Mouse (Mus musculus) limb, embryonic 14.5 days (tissue): Measurements from ENCODE around the gene Ptprt. TPM values are rescaled to one million over a fixed set of nuclear protein-coding genes. Genes with fewer than 3 reads are reported as not detected.
A peak's percentile ranks its signal among the peaks of the same experiment; 100 is the strongest.

Experiments used
- ATAC-seq: fragments of 200-750 bp; cut with Nextera tagmentation; 2 replicates; pipeline ENCODE4 v1.8.0; 2017; ENCODE audit warnings: low read depth, moderate number of reproducible peaks, moderate TSS enrichment; ENCODE audit not compliant: low FRiP score
- DNase-seq: peaks from one replicate; pipeline ENCODE4 v3.0.0-alpha.2; 2015; ENCODE audit warnings: low spot score
- H3K27ac ChIP-seq: fragments of 300-500 bp; sonication (generic); replicated peaks from 2 replicates; pipeline ENCODE4 v1.5.1; 2014; ENCODE audit warnings: low read depth, mild to moderate bottlenecking, low read length, moderate library complexity, mixed read lengths
- H3K27me3 ChIP-seq: fragments of 300-500 bp; sonication (generic); 2 replicates; pipeline ENCODE4 v1.6.1; 2014; ENCODE audit warnings: low read length, mixed read lengths; ENCODE audit not compliant: control insufficient read depth, insufficient read depth
- H3K36me3 ChIP-seq: fragments of 300-500 bp; sonication (generic); 2 replicates; pipeline ENCODE4 v1.6.1; 2014; ENCODE audit warnings: mild to moderate bottlenecking, low read length, moderate library complexity, mixed read lengths; ENCODE audit not compliant: control insufficient read depth, insufficient read depth
- H3K4me1 ChIP-seq: fragments of 300-500 bp; sonication (generic); 2 replicates; pipeline ENCODE4 v1.6.1; 2014; ENCODE audit warnings: antibody characterized with exemption, low read length, mixed read lengths; ENCODE audit not compliant: control insufficient read depth, insufficient read depth
- H3K4me2 ChIP-seq: fragments of 300-500 bp; sonication (generic); replicated peaks from 2 replicates; pipeline ENCODE4 v1.6.1; 2014; ENCODE audit warnings: low read depth, mild to moderate bottlenecking, low read length, moderate library complexity; ENCODE audit not compliant: severe bottlenecking
- H3K4me3 ChIP-seq: fragments of 300-500 bp; sonication (generic); replicated peaks from 2 replicates; pipeline ENCODE4 v1.5.1; 2014; ENCODE audit warnings: low read length
- H3K9ac ChIP-seq: fragments of 300-500 bp; sonication (generic); 2 replicates; pipeline ENCODE4 v1.6.1; 2014; ENCODE audit warnings: mild to moderate bottlenecking, low read depth, low read length, moderate library complexity; ENCODE audit not compliant: severe bottlenecking
- H3K9me3 ChIP-seq: fragments of 300-500 bp; sonication (generic); 2 replicates; pipeline ENCODE4 v1.6.1; 2016; ENCODE audit warnings: low read length; ENCODE audit not compliant: control insufficient read depth
- POLR2A ChIP-seq: fragments of 200-500 bp; IDR thresholded peaks from 2 replicates; pipeline ENCODE4 v1.8.0; 2012; ENCODE audit warnings: inconsistent platforms, mild to moderate bottlenecking, moderate library complexity, borderline replicate concordance; ENCODE audit not compliant: insufficient read depth, insufficient read length; ENCODE audit errors: extremely low read depth
- WGBS: fragments of 180-500 bp; shearing (Covaris S2); extraction: QIAGEN DNeasy Blood & Tissue Kit; methylation state at CpG from one replicate; pipeline ENCODE4 v1.1.7; 2014; 5-methylcytosine and 5-hydroxymethylcytosine counted together
- polyA plus RNA-seq, 2 experiments: library from polyadenylated mRNA; depleted of rRNA in 1 of 2; stranded (reverse) in 1 of 2; unstranded in 1 of 2; fragments of >200 nt; fragmentation: Nextera tagmentation in 1 of 2; extraction: Ambion mirVana in 1 of 2; gene quantifications; 2 replicates each; pipeline versions ENCODE4 v1.2.1 to v1.2.3; 2012 to 2014

Ptprt gene
- polyA plus RNA-seq, 2 experiments, result 2.2 to 3.1 TPM

DNA sequence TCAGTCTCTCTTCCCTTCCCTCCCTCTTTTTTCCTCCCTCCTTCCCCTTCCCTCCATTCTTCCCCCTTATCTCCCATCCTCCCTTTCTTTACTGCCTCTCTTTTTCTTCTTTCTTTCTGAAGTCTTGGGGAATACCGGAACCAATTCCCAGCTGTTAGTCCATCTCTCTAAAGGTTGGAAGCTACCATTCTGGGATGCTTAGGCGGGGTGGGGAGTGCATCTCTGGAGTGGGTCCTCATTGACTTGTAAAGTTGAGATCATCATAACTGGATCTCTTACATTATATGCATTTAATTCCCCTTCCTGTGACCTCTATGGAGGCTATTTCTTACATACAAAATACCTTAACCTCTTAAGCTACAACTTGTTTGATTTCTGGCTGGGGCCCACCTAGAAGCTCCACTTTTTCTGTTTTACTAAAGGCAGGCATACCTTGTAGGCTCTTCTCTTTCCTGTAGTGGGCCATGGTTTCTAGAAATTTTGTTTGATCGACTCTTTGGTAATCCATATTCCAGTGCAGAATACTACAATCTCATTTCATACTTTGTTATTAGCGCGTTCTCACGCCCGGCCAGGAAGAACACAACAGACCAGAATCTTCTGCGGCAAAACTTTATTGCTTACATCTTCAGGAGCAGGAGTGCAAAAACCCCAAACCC is 1149.7 kb downstream of the Ptprt start:
- ATAC-seq, result no peak

DNA sequence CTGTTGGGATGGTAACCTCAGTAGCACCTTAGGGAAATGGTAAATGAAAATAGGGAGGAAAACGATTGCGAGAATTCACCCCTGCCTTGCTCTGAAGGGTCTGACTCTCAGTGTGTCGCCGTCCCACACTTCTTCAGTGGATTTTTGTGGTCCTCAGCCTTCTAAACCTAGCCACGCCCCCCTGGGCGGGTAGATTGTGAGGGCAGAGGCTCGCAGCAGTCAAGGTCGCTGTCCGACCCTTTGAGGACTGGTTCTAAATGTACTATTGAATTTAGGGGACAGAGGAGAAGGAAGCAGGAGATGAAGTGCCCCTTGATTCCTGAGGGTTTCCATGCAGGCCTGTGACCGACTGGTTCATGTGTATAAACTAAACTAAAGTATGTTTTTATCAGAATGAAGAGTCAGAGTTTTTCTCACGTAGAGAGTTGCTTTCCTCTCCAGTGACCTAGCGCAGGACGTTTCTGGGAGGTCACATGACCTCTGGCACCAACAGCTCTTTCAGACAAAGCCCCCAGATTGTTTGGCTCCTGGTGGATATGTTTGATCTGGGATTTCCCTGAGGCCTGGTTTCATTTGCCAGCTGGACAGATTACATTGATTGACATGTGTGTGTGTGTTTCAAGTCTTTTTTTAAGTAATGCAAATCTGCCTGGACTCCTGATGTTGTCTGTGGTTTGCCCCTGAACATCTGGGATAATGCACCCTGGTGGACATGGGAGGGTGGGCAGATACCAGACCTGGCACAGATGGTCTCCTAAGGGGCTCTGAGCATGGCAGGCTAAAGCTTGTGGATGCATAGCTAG is 1161.6 kb downstream of the Ptprt start:
- no peak overlapping the region for H3K27ac ChIP-seq
- no peaks in the 10 kb centered on the region; the same call in 1 of the 2 replicates for H3K4me1 ChIP-seq
- no peak for TF ChIP-seq POLR2A
- no peaks in the 10 kb centered on the region for H3K36me3 ChIP-seq
- peak overlapping the region; percentile 26 for H3K4me3 ChIP-seq
- DNase-seq, result no peak
- ATAC-seq, result peak; percentile 50; the same call in 1 of the 2 replicates
- 16% methylated on average over 13 of the region's 13 CpGs for WGBS
- peak overlapping the region; percentile 36; the same call in 1 of the 2 replicates for H3K9ac ChIP-seq
- H3K4me2 ChIP-seq, result peak overlapping the region; percentile 46
- no peaks in the 10 kb centered on the region for H3K9me3 ChIP-seq
- no peaks in the 10 kb centered on the region for H3K27me3 ChIP-seq

More for the DNA sequence above, 1149.7 kb downstream of the Ptprt start:
- no peaks in the 10 kb centered on the region for H3K9me3 ChIP-seq
- 25% methylated on average over 8 of the region's 8 CpGs for WGBS
- no peaks in the 10 kb centered on the region for H3K36me3 ChIP-seq
- H3K9ac ChIP-seq, result peak overlapping the region; percentile 43
- DNase-seq, result no peak
- H3K4me1 ChIP-seq, result no peaks in the 10 kb centered on the region
- TF ChIP-seq POLR2A, result no peak
- no peaks in the 10 kb centered on the region for H3K27me3 ChIP-seq
- H3K4me3 ChIP-seq, result peak overlapping the region; percentile 40
- H3K27ac ChIP-seq, result no peak overlapping the region
- peak overlapping the region; percentile 54 for H3K4me2 ChIP-seq

DNA sequence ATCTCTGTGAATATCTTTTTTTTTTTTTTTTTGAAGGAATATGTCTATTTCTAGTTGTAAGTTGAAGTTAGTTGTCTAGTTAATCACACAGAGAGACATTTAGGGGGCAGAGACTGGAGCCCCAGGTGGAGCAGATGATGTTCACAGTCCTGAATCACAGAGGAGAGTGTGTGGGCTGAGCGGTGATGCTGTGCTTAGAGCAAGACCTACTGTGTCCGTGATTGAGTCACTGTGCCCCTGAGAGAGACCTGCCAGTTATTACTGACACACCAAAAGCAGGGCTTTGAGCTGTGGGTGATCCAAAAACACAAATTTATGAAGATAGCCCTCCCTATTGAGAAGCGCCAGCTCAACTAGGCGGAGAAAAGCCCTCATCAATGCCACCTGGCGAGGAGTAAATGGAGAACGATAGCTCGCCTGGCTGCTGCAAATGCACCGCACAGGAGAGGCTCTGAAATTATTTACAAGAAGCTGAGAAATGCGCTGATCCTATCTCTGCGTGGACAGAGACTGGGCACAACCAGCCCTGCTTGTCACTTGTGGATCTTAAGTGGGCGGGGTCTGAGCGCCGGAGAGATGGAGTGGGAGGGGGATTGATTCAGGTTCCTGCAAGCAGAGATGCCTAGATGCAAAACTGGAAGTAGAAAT is 1162.4 kb downstream of the Ptprt start:
- ATAC-seq, result no peak
- H3K4me1 ChIP-seq, result no peaks in the 10 kb centered on the region; the same call in 1 of the 2 replicates
- H3K27ac ChIP-seq, result no peak overlapping the region
- H3K36me3 ChIP-seq, result no peaks in the 10 kb centered on the region
- H3K9ac ChIP-seq, result peak overlapping the region; percentile 36; the same call in 1 of the 2 replicates
- DNase-seq, result no peak
- H3K4me2 ChIP-seq, result peak overlapping the region; percentile 46
- no peaks in the 10 kb centered on the region for H3K27me3 ChIP-seq
- WGBS, result 18% methylated on average over 13 of the region's 13 CpGs
- H3K9me3 ChIP-seq, result no peaks in the 10 kb centered on the region
- TF ChIP-seq POLR2A, result no peak
- H3K4me3 ChIP-seq, result peak overlapping the region; percentile 26

DNA sequence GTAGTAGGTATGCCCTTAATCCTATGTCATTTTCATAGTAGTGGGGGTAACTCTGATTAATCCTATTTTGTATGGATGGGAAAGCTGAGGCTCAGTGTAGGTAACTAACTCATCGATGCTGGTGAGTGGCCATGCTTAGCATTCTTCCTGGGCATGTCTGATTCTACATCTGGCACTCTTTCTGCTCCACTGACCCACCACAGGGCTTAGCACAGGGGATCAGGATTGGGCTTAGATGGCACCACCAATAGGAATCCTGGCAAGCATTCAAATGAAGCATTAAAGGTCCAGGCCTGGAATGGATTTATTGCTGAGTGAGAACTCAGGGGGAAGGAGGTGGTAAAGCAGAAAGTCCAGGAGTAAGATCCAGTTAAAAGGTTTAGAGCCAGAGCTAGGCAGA is 1179.2 kb downstream of the Ptprt start:
- H3K9ac ChIP-seq, result no peak overlapping the region
- no peaks in the 10 kb centered on the region for H3K27me3 ChIP-seq
- H3K4me1 ChIP-seq, result no peaks in the 10 kb centered on the region
- no peaks in the 10 kb centered on the region for H3K9me3 ChIP-seq
- no peak for TF ChIP-seq POLR2A
- no peak overlapping the region for H3K4me3 ChIP-seq
- DNase-seq (no peak), ATAC-seq (no peak)
- no peaks in the 10 kb centered on the region for H3K36me3 ChIP-seq
- H3K27ac ChIP-seq, result no peak overlapping the region
- WGBS, result 85% methylated on average over 1 of the region's 1 CpGs
- H3K4me2 ChIP-seq, result no peak overlapping the region

DNA sequence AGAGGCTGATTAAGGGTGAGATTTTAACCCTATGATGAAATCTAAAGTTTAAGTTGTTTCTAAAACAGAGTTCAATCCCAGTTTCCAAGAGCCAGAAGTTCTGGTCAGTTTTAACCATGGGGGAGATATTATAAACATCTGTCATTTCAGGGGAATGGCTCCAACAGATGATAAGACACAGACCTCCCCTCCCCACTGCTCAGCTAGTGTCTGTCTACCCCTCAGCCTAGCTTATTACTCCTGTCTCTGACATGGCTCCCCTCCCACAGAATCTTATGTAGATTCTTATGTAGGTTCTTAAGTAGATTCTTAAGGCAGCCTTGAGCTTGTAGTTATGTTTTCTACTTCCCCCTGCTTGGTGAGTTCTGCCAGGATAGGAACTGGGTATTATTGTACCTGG is 1180.5 kb downstream of the Ptprt start:
- Histone ChIP-seq H3K9ac (no peak overlapping the region), H3K4me3 (no peak overlapping the region), H3K4me1 (no peaks in the 10 kb centered on the region), H3K9me3 (no peaks in the 10 kb centered on the region), H3K27me3 (no peaks in the 10 kb centered on the region), H3K4me2 (no peak overlapping the region), H3K27ac (no peak overlapping the region), H3K36me3 (no peaks in the 10 kb centered on the region)
- DNase-seq, result no peak
- no peak for TF ChIP-seq POLR2A
- no peak for ATAC-seq
